Mouse (Mus musculus): Measurements from ENCODE around the gene Fat2. TPM values are rescaled to one million over a fixed set of nuclear protein-coding genes. Genes with fewer than 3 reads are reported as not detected.
A peak's percentile ranks its signal among the peaks of the same experiment; 100 is the strongest.

Fat2 gene
- polyA plus RNA-seq, 2 experiments from 2014 or later: not detected

DNA sequence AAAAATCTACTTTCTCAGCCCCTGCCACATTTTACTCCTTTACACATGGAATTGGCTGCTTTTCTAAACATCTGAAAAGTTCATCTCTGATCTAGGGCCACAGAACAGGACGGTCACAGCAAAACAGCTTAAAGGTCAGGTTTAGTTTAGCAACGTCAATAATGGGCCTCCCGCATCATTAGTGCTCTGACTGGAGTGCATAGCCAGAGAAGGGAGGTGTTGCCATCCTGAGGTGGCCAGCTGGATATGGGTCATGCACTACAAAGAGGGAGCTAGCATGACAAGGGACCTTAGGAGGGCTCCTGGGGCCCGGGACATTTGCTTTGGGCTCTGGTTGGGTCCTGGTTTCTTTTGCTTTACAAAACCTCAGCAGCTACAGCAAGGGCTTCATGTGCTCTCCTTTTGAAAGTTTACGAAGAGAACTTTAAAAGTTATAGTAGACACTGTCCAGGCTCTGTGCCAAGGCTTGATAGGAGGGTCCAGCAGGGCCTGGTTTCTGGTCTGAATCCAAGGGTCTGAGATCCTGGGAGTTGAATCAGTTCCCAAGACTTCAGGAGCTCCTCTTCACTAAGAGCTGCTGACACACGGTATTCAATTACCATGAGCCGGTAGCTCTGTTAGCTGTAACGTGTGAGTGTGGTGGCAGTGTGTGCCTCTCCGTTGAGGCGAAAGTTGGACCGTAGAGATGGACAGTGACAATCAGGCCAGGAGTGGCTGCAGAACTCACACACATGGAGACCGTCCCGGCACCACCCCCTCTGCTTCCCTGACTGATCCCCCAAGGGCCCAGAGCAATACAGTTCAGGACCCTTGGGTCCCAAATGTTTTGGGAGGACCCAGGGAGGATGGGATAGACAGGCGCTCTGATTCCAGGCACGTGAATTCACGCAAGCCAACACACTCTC lies 6.2 kb downstream of the Fat2 start:
- no peak for ATAC-seq

DNA sequence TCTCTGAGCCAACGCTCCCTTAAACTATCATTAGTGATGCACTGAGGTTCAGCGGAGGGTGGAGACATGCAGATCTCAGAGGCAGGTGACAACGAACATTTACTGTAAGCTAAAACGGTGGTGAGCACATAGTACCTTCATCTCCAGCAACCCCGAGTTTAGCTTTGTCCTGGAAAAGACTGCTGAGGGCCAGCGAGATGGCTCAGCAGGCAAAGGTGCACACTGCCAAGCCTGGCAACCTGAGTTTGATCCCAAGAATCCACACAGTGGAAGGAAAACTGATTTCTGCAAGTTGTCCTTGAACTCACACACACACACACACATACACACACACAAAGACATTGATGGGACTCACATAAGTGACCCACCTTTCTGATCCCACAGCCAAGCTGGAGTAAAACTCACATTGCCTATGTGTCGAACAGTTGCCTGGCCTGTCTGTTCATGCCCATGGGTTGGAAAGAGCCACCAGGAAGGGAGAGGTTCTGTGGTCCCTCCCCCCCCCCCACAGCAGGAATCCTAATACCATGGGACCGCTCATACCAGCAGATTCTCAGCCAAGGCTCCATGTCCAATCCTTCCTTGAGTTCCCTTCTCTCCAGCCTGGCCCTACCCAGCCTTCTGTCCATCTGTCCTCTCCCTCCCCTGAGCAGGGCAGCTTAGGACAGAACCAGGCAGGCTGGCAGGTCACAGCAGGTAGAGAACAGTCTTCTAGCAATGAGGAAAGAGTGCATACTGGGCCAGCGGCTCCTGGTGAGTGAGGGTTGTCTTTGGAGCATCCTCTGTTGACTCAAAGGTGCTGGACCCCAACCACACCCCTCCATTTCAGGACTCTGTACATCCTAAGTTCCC lies 8.6 kb downstream of the Fat2 start:
- no peak for ATAC-seq

DNA sequence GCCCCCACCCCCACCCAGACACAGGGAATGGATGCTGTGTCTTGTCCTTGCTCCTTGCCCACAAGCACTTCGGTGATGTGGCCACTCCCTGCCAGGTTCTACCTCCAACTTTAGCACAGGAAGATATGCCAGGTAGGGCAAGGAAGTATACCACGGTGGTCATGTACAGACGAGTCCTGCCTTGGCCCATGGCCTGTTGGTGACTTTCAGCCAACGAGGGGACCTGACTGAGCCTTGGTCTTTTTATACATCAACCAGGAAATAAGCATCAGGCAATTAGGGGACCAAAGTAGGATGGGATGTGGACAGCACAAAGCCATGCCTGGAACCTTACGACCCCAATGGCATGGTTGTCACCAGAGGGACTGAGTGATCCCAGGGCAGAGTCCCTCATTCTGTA lies 9.3 kb downstream of the Fat2 start:
- ATAC-seq: no peak

DNA sequence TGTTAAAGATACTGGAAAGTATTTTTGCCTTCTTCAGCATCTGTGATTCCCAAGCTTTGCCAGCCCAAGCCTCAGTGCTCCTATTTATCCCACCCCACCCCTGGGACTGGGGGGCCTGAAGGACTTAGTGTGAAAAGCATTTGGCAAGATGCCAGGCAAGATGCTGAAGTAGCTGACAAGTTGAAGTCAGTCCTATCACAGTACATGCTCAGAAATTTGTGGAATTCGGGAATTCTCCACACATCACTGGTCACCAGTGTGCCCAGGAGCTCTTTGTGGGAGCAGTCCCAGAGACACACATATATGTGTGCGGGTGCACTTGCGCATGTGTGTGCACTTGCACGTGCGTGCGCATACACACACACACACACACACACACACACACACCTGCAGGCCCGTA lies 10.2 kb downstream of the Fat2 start:
- ATAC-seq: no peak

DNA sequence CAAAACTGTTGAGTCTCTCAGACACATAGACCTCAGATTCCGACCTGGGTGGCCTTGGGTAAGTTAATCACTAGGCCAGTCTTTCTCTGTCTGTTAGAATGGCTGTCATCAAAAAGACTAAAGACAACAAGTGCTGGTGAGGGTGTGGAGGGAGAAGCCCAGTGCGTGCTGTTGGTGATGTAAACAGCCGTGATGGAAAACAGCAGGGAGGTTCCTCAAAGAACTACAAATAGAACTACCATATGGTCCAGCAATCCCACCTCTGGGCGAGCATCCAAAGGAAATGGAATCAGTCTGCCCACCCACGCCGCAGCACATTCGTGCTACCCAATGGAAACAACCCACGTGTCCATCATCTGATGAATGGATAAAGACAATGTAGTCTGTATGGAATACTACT lies 12.5 kb downstream of the Fat2 start:
- ATAC-seq: no peak

DNA sequence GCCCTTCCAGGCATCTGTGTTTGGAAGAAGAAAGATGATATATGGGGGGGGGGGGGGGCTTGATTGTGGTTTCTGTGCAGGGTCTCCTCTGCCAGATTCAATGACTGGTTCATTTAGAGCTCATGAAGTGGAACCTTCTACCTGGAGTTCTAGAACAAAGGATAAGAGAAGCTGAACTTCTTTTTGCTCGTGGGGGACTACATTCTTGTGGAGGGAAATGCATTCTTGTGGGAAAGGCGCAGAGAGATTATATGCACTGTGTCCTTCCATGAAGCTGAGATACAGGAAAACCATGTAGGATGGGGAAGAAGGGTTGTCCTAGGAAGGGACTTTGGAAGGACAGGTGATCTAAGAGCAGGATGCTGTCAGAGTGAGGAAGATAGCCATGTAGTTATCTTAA lies 15.4 kb downstream of the Fat2 start:
- no peak for ATAC-seq

DNA sequence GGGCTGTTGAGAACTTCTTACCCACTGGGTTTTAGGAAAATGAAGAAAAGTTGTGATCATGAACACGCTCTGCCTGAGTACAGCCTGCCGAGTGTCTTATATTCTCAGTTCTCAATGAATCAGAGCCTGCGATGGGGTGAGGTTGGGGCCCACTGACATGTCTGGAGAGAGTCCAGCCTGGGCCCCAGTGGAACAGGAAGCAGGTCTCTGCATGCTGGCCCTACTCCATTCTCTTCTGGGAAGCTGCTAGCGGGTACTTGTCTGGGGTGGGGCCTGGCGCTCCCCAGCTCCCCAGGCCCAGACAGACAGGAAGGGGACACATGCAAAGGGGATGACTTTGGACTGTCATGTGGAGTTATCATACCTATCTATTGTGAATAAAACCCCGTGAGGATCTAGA lies 20.4 kb downstream of the Fat2 start:
- ATAC-seq: no peak

DNA sequence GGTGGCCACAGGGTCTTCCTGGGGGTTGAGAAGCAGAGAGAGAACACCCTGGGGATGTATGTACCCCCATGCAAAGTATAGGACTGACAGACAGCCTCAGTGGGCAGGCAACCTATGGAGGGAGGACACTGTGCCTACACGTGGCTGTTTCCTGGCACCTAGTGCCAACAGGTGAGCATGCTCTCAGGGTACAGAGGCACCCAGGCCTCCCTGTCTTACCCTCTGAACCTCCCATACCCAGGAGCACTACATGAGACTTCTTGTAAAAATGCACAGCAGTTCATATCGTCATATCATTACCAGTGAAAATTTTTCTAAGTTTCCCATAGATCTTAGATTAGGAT lies 21.7 kb downstream of the Fat2 start:
- ATAC-seq: no peak

DNA sequence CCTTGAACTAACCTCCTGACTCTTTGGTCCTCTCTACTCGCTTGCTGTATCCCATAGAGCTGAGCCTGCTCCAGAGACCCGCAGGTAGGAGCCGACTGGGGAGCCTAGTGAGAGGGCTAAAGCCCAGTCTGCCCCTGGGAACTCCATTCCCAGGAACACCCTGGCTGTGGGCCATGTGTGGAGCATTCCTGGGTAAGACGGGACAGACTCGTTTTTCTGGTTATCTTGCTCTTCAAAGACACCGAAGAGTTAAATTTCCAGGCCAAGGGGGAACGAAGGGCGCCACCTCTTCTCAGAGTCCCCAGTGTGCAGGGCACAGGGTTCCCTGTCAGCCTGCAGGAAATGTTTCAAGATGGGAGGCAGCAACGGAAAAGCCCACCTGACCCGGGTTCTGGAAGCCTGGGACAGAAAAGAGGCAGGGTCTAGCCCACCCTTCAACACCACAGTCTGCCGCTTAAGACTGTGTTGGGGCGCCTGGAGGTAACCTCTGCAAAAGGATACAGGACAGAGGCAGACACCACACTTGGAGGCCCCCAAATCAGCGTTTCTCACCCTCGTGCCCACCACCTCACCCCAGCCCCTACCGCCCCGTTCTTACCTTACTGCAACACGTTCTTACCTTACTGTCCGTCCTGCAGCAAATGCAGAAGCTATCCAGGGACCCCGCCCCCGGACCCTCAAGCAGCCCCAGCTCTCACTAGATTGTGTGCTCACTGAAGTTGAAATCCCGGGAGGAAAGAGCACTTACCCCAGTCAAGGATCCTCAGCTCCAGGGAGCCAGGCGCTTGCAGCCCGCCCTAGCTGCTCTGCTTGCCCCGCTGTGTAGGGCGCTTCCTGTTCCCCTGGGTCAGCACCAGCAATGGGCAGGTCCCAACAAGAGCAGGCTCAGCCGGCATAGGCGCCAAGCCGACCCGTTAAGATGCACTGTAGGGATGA lies 22.3 kb downstream of the Fat2 start:
- ATAC-seq: no peak

DNA sequence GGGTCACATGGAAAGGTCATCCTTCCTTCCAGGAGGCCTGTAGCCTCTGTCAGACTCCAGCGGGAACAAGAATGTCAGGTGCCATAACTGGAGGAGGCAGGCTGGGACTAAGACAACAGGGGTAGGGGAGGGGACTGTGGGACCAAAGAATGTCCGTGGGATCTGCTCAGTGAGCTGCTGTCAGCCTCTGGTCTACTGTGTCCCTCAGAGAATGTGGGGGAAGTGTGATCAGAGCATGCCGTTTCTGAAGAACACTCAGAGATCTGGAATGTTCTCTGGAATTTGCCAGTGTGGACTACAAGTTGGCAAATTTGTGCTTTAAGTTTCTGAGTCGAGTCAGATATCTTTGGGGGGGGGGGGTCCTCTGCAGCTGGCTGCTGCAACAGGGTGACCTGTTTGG lies 34.0 kb downstream of the Fat2 start:
- ATAC-seq: no peak

DNA sequence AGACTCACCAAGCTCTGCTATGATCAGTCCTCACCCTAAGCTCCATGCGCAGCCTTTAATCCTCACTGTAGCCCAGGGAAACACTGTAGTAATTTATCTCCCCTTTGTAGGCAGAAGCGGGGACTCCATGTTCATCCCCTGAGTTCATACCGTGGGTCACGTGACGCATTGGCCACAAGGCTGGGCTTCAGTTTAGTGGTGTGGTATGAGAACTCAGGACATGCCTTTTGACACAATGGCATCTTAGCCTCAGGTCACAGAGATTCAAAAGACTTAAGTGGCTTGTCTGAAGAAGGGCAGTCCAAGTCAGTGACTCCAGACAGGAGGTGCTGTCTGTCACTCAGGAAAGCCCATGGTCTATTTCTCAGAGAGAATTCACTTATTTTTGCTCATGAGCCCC lies 43.2 kb downstream of the Fat2 start:
- ATAC-seq: no peak

DNA sequence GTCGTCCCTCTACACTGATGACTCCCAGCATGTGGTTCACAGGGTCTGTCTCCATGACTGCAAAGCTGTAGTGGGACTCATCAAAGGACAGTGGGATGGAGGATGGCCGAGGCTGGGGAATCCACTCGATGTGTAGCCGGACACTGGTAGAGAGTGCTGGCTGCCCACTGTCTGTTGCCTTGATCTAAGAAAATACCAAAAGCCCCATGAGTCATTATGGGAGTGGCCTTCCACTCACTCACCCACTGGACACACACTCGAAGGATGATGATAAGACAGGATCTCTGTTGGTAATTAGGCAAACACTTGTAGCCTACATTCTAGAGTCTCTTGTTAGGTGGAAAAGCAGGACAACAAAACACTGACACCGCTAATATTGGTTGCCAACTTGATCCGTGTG lies 44.5 kb downstream of the Fat2 start:
- no peak for ATAC-seq

DNA sequence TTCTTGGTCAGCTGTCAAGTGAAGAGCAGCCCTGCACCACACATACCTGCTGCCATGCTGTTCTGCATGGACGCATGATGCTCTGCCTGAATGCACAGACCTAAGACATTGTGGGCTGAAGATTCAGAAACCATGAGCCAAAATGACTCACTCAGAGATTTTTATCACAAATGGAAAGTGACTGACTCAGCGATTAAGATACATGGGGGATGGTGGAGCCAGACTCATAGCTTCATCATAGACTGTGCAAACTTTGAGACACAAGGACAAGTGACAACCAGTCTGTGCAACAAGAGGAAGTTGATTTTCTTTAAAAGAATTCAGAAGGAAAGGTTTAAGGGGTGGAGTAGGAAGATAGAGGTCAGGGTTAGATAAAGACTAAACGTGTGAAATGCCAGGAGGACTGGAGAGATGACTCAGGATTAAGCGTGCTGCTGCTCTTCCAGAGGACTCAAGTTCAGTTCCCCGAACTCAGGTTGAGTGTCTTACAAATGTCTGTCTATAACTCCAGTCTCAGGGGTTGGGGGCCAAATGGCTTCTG lies 46.4 kb downstream of the Fat2 start:
- no peak for ATAC-seq

DNA sequence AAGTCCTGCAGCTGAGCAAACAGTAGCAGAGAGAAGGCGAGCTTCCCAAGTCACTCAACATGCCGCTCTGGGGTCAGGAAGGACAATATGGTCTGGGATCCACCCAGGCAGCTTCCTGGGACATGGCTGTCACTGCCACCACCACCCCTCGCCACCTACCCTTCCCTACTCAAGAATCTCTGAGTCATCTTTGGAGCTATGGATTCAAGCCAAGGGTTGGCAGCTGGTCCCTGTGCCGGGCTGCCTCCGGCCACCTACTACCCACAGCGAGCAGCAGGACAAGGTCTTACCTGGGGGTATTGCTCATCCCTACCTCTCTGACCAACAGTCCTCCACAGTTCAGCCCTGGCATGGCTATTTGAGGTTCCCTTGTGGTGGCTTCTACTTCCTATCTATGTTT lies 61.6 kb downstream of the Fat2 start:
- no peak for ATAC-seq

DNA sequence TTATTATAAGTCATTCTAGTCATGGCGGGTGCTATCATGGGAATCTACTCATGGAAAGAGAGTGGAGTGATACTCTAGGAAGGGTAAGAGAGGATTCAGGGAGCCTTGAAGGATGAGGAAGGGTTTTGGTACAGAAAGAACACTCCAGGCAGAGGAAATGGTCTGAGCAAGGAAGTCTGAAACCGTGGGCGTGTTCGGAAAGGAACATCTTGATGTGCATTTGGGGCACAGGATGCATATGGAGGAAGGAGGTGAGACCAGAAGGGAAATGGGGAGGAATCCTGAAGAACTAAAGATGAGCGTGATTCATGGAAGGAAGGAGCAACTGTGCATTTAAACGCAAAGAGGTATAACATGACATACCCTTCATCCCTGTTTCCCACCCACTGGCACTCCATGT lies 67.8 kb downstream of the Fat2 start:
- ATAC-seq: no peak

DNA sequence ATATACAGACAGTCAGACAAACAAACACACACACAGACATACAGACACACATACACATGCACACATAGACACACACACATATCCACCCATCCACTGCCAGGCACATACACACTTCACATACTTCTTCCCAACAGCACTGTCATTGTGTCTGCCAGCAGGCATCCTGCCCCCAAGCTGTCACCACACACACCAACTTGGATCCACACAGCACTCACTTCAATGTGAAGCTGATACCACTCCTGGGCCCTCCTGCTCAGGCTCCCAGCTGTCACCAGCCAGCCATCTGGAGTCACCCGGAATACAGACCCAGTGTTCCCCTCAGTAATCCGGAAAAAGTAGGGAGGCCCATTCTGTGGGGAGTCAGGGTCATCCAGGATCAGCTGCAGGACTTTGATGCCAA lies 70.7 kb downstream of the Fat2 start:
- ATAC-seq: no peak

DNA sequence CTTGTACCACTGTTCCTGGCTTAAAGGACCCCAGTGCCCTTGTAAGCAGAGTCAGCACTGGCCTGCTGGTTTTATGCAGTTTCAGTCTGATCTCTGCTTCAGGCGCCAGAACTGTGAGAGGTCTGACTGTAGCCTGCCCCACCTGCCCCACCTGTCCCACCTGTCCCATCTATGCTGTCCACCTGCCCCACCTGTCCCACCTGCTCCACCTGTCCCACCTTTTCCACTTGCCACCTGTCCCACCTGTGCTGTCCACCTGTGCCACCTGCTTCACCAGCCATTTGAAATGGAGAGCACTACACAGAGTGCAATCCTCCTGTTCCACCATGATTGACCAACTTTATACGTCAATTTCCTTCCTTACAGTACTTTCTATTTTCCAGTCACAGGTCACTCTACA lies 72.0 kb downstream of the Fat2 start:
- no peak for ATAC-seq

DNA sequence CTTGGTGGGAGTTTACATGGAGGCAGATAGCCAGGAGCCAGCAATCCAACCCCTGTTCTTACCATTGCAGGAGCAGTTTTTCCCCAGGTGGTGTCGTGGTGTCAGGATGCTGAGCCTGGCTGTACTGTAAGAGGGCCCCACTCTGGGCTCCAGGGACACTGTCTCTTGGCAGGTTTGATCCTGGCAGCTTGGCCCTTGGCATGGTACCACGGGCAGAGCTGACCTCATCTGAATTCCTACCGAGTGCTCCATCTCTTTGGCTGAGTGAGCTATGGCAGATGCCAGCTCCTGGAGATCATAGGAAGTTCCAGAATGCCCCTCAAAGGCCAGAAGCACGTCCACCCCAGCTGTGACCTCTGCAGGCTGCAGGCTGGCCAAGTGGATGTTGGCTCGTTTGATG lies 74.4 kb downstream of the Fat2 start:
- no peak for ATAC-seq

DNA sequence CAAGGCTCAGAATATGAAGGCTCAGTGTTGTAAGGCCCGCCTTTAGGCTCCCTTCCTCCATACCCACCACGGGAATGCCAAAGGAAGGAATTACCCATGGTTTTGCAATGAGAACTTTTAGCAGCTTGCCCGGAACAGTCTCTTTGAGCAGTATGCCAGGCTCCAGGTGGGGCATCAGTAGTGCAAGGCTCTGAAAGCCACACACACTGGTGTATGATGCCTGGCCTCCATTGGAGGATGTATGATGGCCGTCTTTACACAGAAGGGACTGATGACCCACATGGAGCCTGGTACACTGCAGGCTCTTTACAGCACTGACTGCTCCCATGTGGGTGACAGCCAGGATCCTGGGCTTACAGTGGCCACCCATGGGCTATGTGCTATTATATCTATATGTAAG lies 75.3 kb downstream of the Fat2 start:
- ATAC-seq: no peak

DNA sequence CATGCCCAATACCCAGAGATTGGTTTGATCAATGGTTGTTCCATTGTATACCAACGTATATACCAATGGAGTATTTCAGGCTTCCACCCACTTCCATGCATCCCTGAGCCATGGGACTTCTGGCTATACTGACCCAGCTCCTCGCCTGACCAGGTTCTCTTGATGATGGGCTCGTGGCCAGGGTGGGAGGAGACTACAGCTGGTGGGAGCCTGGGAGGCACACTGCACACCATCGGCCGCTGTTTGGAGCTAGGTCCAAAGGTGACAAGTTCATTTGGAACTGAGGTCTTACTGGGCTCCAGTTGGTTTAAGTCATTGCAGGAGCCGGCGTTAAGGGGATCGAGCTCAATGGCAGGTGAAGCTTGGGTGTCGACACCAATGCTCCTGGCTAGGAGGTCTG lies 83.0 kb downstream of the Fat2 start:
- no peak for ATAC-seq

DNA sequence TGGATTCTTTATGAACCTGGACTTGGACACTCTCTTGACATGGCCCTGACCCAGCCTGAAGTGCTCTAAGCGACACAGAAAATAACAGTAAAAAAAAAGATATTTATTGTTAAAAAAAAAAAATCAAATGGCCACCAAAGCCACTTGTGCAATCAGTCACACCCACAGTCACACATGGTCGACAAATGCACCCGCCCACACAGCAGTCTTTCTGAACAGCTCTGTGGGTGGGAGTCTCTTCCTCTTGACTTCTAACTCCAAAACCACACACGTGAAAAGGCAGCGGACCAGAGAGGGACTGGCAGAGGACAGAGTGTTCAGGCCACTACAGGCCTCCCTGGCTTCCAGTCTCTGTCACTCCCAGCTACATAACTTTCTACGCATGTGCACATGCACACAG lies 85.8 kb downstream of the Fat2 start:
- no peak for ATAC-seq

DNA sequence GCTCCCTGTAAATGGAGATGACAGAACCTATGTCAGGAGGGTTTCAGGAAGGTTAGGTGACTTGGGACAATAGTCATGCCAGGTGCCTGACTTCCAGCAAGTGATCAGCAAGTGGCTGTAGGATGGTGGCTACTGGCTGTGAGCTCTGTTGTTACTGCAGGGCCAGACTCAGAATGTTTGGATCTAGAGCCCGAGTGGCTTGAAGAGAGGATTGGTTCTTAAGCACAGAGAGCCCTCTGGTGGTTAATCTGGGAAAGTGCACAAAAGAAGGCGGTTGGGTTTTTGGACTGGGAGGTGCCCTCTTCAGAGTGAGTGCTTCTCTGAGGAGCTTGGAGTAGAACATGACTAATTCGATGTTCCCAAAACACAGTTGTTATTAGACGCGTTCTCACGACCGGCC lies 95.8 kb downstream of the Fat2 start:
- peak; percentile 63 for ATAC-seq

DNA sequence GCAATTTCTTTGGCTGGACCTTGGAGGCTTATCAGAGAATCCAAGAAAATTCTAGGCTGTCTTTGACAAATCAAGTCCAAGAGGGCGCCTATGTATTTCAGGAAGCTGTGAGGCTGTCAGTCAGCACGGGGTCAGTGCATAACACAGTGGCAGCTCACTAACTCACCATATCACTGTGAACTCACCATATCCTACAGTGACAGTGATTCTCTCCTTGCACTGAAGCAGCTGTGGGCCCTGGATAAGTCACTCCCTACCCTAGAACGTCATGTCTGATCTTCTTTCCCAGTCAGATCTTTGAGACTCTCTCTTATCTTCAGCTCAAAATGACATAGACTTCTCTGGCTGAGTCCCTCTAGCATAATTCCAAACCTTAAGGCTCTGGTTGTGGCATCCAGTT lies 96.9 kb downstream of the Fat2 start:
- no peak for ATAC-seq
